Mouse (Mus musculus) hindbrain, embryonic 11.5 days (tissue): Measurements from ENCODE around the gene Man1b1. TPM values are rescaled to one million over a fixed set of nuclear protein-coding genes. Genes with fewer than 3 reads are reported as not detected.

ENCODE experiments used
- ATAC-seq: fragments of 200-750 bp; cut with Nextera tagmentation; 2 replicates; pipeline ENCODE4 v1.8.0; 2017; ENCODE audit warnings: mild to moderate bottlenecking, moderate TSS enrichment, moderate library complexity; ENCODE audit not compliant: low FRiP score
- DNase-seq: peaks from one replicate; pipeline ENCODE4 v3.0.0-alpha.2; 2015; ENCODE audit warnings: low spot score
- H3K27ac ChIP-seq: fragments of 300-500 bp; sonication (generic); 2 replicates; pipeline ENCODE4 v1.5.1; 2014; ENCODE audit warnings: mild to moderate bottlenecking, low read depth, low read length
- H3K27me3 ChIP-seq: fragments of 300-500 bp; sonication (generic); 2 replicates; pipeline ENCODE4 v1.6.1; 2014; ENCODE audit warnings: mild to moderate bottlenecking, low read length, moderate library complexity, mixed read lengths; ENCODE audit not compliant: control insufficient read depth, insufficient read depth
- H3K36me3 ChIP-seq: fragments of 300-500 bp; sonication (generic); 2 replicates; pipeline ENCODE4 v1.6.1; 2014; ENCODE audit warnings: mild to moderate bottlenecking, low read length, moderate library complexity, mixed read lengths; ENCODE audit not compliant: control insufficient read depth, insufficient read depth
- H3K4me1 ChIP-seq: fragments of 300-500 bp; sonication (generic); replicated peaks from 2 replicates; pipeline ENCODE4 v1.6.1; 2014; ENCODE audit warnings: low read length, mixed read lengths; ENCODE audit not compliant: control insufficient read depth, insufficient read depth
- H3K4me2 ChIP-seq: fragments of 300-500 bp; sonication (generic); replicated peaks from 2 replicates; pipeline ENCODE4 v1.6.1; 2014; ENCODE audit warnings: mild to moderate bottlenecking, low read depth, low read length
- H3K4me3 ChIP-seq: fragments of 300-500 bp; sonication (generic); 2 replicates; pipeline ENCODE4 v1.5.1; 2014; ENCODE audit warnings: low read depth, low read length
- H3K9ac ChIP-seq: fragments of 300-500 bp; sonication (generic); 2 replicates; pipeline ENCODE4 v1.6.1; 2014; ENCODE audit warnings: low read depth, low read length
- H3K9me3 ChIP-seq: fragments of 300-500 bp; sonication (generic); 2 replicates; pipeline ENCODE4 v1.6.1; 2016; ENCODE audit warnings: low read length; ENCODE audit not compliant: control insufficient read depth
- WGBS: fragments of 180-500 bp; shearing (Covaris S2); extraction: QIAGEN DNeasy Blood & Tissue Kit; methylation state at CpG from one replicate; pipeline ENCODE4 v1.1.7; 2014; 5-methylcytosine and 5-hydroxymethylcytosine counted together
- polyA plus RNA-seq: library from polyadenylated mRNA; unstranded; fragments of >200 nt; fragmentation: Nextera tagmentation; extraction: Ambion mirVana; gene quantifications from 2 replicates; pipeline ENCODE4 v1.2.1, GENCODE M21; 2014

Man1b1 gene
- polyA plus RNA-seq, 1 experiment from 2014 or later: 133 TPM

DNA sequence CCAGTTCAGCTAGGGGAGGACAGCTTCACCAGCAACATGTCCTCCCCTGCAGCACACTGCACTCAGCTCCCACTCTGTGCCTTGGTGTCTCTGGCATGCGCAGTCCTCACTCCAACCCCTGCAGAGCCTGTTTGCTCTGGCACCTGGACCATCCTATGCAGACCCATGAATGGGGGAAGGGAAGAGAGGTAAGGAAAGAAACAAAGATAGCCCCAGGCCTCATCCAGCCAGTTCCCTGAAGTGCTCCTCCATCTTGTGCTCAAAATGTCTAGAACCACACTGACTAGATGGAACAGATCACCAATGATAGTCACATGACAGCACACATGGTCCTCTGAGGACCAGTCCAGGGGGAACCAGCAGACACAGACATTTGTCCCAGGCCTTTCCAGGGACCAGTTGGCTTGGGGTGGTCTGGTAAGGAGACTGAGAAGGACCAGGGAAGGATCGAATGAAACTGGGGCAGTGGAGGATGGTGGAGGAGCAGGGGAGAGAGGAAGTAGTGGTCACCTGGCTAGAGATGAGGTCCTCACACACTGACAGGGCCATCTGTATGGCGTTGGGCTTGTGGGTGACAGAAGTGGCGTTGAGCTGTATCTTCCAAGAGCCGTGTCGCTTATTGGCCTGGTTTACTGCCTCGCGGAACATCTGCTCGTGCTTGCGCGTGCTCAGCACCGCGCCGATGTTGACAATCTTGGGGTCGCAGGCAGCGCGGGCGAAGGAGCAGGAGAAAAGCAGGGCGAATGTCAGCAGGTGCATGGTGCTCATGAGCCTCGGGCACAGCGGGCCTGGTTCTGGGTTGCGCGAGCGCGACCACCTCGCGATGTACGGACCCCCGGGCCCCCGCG, 13.8 kb upstream of the Man1b1 start:
- peaks cover 44% of the 10 kb centered on the region for H3K27me3 ChIP-seq
- H3K9me3 ChIP-seq: no peaks in the 10 kb centered on the region
- peak overlapping the region; percentile 61 for H3K4me2 ChIP-seq
- H3K9ac ChIP-seq: 0 out of 2 replicates have a peak overlapping the region, but pooled peaks have one; percentile 23
- no peaks in the 10 kb centered on the region for H3K4me1 ChIP-seq
- H3K4me3 ChIP-seq: peak overlapping the region; percentile 35
- no peak overlapping the region for H3K27ac ChIP-seq
- ATAC-seq (peak; percentile 25; the same call in 1 of the 2 replicates), DNase-seq (peak; percentile 7)
- H3K36me3 ChIP-seq: no peaks in the 10 kb centered on the region
- 7% methylated on average over 28 of the region's 31 CpGs for WGBS

- Histone ChIP-seq H3K27me3 (peaks cover 40% of the 10 kb centered on the region), H3K9me3 (no peaks in the 10 kb centered on the region), H3K27ac (no peak within 1 kb of the TSS), H3K4me1 (no peaks in the 10 kb centered on the region), H3K36me3 (no peaks in the 10 kb centered on the region), H3K4me3 (peak within 1 kb of the TSS; percentile 35), H3K4me2 (peak within 1 kb of the TSS; percentile 61), H3K9ac (0 out of 2 replicates have a peak within 1 kb of the TSS, but pooled peaks have one; percentile 23)
- DNase-seq: peak; percentile 80
- peak; percentile 43; the same call in 1 of the 2 replicates for ATAC-seq
- 9% methylated on average over 58 of the region's 58 CpGs for WGBS
Observed at GRCm38 (mm10) chr2:25318971-25319773, 13.0 kb upstream of the Man1b1 start, which contains the start of gene Grin1. TSS of gene Grin1 (minus strand) at chr2:25319187.

GRCm38 (mm10) chr2:25320084-25320483, 12.1 kb upstream of the Man1b1 start:
- ATAC-seq: no peak
- Histone ChIP-seq H3K9me3 (no peaks in the 10 kb centered on the region), H3K27ac (no peak overlapping the region), H3K4me2 (no peak overlapping the region), H3K9ac (no peak overlapping the region), H3K4me3 (no peak overlapping the region), H3K27me3 (peaks cover 37% of the 10 kb centered on the region), H3K4me1 (no peaks in the 10 kb centered on the region), H3K36me3 (no peaks in the 10 kb centered on the region)
- no peak for DNase-seq
- WGBS: 27% methylated on average over 2 of the region's 2 CpGs

GRCm38 (mm10) chr2:25326036-25326435, 6.1 kb upstream of the Man1b1 start:
- Histone ChIP-seq H3K4me1 (no peaks in the 10 kb centered on the region), H3K9me3 (no peaks in the 10 kb centered on the region), H3K9ac (no peak overlapping the region), H3K27me3 (peaks cover 1% of the 10 kb centered on the region; the same call in 1 of the 2 replicates), H3K36me3 (no peaks in the 10 kb centered on the region), H3K4me3 (no peak overlapping the region), H3K4me2 (no peak overlapping the region), H3K27ac (no peak overlapping the region)
- no peak for DNase-seq
- ATAC-seq: no peak
- WGBS: 78% methylated on average over 2 of the region's 2 CpGs

- Histone ChIP-seq H3K9me3 (no peaks in the 10 kb centered on the region), H3K4me1 (peaks cover 3% of the 10 kb centered on the region; the same call in 1 of the 2 replicates), H3K4me3 (no peak overlapping the region), H3K4me2 (no peak overlapping the region), H3K27ac (no peak overlapping the region), H3K27me3 (no peaks in the 10 kb centered on the region; the same call in 1 of the 2 replicates), H3K36me3 (no peaks in the 10 kb centered on the region), H3K9ac (no peak overlapping the region)
- 37% methylated on average over 7 of the region's 7 CpGs for WGBS
- DNase-seq: peak; percentile 63
- ATAC-seq: no peak
Observed at GRCm38 (mm10) chr2:25328440-25328839, 3.7 kb upstream of the Man1b1 start.

DNA sequence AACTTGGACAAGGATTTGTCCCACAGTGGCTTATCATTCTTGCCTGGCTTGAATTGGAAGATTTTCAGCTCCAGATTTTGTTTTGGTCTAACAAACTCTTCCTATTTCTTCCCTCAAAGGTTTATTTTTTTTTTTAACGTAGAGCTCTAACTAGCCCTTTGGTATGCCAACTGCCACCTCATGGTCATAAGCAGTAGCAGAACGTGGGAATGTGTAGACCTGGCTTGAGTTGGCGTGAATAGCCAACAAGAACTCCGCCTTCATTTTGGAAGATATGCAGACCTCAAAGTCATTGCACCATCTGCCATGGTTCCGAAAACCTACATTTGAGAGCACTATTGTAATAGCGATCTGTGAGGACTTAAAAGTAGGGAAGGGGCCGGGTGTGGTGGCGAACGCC, 668 bp upstream of the Man1b1 start:
- peak overlapping the region; percentile 93 for H3K4me3 ChIP-seq
- 63% methylated on average over 9 of the region's 9 CpGs for WGBS
- DNase-seq: no peak
- H3K9me3 ChIP-seq: no peaks in the 10 kb centered on the region
- peak overlapping the region; percentile 91; the same call in 1 of the 2 replicates for H3K9ac ChIP-seq
- H3K4me2 ChIP-seq: peak overlapping the region; percentile 86
- 0 out of 2 replicates have a peak, but pooled peaks cover 3% of the 10 kb centered on the region for H3K36me3 ChIP-seq
- ATAC-seq: no peak
- peaks cover 3% of the 10 kb centered on the region; the same call in 1 of the 2 replicates for H3K4me1 ChIP-seq
- H3K27ac ChIP-seq: no peak overlapping the region
- no peaks in the 10 kb centered on the region; the same call in 1 of the 2 replicates for H3K27me3 ChIP-seq

DNA sequence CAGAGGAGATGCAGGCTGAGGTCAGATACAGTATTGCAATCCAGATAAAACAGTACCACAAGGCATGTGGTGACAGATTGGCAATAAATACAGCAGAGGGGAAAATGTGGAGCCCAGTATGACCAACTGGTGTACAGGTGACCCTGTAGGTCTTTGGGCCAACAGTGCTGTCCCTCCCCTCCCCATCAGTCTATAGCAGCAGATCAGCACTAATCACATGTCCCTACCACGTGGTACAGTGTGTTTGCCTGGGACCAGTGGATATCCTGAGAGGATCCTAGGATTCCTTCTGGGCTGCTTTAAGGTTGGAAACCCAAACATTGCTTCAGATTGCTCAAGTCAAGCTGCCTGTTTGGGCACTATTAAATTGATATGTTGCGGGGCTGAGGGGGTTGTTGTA, 1.4 kb downstream of the Man1b1 start:
- H3K4me3 ChIP-seq: peak overlapping the region; percentile 93
- no peak overlapping the region for H3K9ac ChIP-seq
- no peak for DNase-seq
- peaks cover 3% of the 10 kb centered on the region; the same call in 1 of the 2 replicates for H3K4me1 ChIP-seq
- H3K27ac ChIP-seq: no peak overlapping the region
- peak overlapping the region; percentile 86 for H3K4me2 ChIP-seq
- no peak for ATAC-seq
- peaks cover 3% of the 10 kb centered on the region; the same call in 1 of the 2 replicates for H3K36me3 ChIP-seq
- 91% methylated on average over 2 of the region's 2 CpGs for WGBS
- H3K27me3 ChIP-seq: no peaks in the 10 kb centered on the region; the same call in 1 of the 2 replicates
- no peaks in the 10 kb centered on the region for H3K9me3 ChIP-seq

DNA sequence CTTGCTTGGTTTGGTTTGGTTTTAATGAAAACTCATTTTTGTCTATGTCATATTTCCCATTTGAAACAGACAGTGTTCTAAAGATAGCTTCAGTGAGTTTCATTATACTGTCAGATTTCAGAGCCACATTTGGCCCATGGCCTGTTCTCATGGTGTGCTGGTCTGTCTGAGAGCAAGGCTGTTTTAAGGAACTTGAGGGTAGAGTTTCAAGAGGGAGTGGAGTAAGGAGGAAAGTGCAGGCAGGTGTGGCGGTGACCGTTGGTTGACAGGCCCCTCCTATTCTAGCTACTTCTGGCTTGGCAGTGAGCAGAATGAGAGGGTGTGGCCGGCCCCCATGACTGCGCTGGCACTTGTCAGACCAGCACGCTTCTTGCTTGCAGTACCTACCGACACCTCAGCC, 6.2 kb downstream of the Man1b1 start:
- Histone ChIP-seq H3K27ac (no peak overlapping the region), H3K27me3 (no peaks in the 10 kb centered on the region), H3K4me2 (no peak overlapping the region), H3K36me3 (peaks cover 6% of the 10 kb centered on the region; the same call in 1 of the 2 replicates), H3K4me1 (peaks cover 2% of the 10 kb centered on the region; the same call in 1 of the 2 replicates), H3K9me3 (no peaks in the 10 kb centered on the region), H3K4me3 (no peak overlapping the region), H3K9ac (no peak overlapping the region)
- ATAC-seq: no peak
- 94% methylated on average over 6 of the region's 6 CpGs for WGBS
- no peak for DNase-seq
